Mouse (Mus musculus) midbrain, embryonic 12.5 days (tissue): Measurements from ENCODE around the gene Sertad1. TPM values are rescaled to one million over a fixed set of nuclear protein-coding genes. Genes with fewer than 3 reads are reported as not detected.
A peak's percentile ranks its signal among the peaks of the same experiment; 100 is the strongest.

ENCODE experiments used
- ATAC-seq: fragments of 200-750 bp; cut with Nextera tagmentation; 2 replicates; pipeline ENCODE4 v1.8.0; 2017; ENCODE audit warnings: low read depth, moderate TSS enrichment, moderate library complexity; ENCODE audit not compliant: low FRiP score
- H3K27ac ChIP-seq: fragments of 300-500 bp; sonication (generic); replicated peaks from 2 replicates; pipeline ENCODE4 v1.5.1; 2016; ENCODE audit warnings: mild to moderate bottlenecking
- H3K27me3 ChIP-seq: fragments of 300-500 bp; sonication (generic); 2 replicates; pipeline ENCODE4 v1.6.1; 2016; ENCODE audit warnings: mild to moderate bottlenecking
- H3K36me3 ChIP-seq: fragments of 300-500 bp; sonication (generic); 2 replicates; pipeline ENCODE4 v1.6.1; 2016
- H3K4me1 ChIP-seq: fragments of 300-500 bp; sonication (generic); 2 replicates; pipeline ENCODE4 v1.6.1; 2016
- H3K4me2 ChIP-seq: fragments of 300-500 bp; sonication (generic); replicated peaks from 2 replicates; pipeline ENCODE4 v1.6.1; 2016; ENCODE audit warnings: mild to moderate bottlenecking, moderate library complexity
- H3K4me3 ChIP-seq: fragments of 300-500 bp; sonication (generic); 2 replicates; pipeline ENCODE4 v1.5.1; 2016; ENCODE audit warnings: mild to moderate bottlenecking
- H3K9ac ChIP-seq: fragments of 300-500 bp; sonication (generic); replicated peaks from 2 replicates; pipeline ENCODE4 v1.6.1; 2016; ENCODE audit warnings: mild to moderate bottlenecking, moderate library complexity
- H3K9me3 ChIP-seq: fragments of 300-500 bp; sonication (generic); 2 replicates; pipeline ENCODE4 v1.6.1; 2016; ENCODE audit warnings: mild to moderate bottlenecking
- WGBS: fragments of 180-500 bp; shearing (Covaris S2); methylation state at CpG from one replicate; pipeline ENCODE4 v1.1.7; 2016; 5-methylcytosine and 5-hydroxymethylcytosine counted together
- polyA plus RNA-seq: library from polyadenylated mRNA; unstranded; fragments of >200 nt; fragmentation: Nextera tagmentation; extraction: Ambion mirVana; gene quantifications from 2 replicates; pipeline ENCODE4 v1.2.1, GENCODE M21; 2016

Sertad1 gene
- polyA plus RNA-seq, 1 experiment from 2014 or later: 14.4 TPM

DNA sequence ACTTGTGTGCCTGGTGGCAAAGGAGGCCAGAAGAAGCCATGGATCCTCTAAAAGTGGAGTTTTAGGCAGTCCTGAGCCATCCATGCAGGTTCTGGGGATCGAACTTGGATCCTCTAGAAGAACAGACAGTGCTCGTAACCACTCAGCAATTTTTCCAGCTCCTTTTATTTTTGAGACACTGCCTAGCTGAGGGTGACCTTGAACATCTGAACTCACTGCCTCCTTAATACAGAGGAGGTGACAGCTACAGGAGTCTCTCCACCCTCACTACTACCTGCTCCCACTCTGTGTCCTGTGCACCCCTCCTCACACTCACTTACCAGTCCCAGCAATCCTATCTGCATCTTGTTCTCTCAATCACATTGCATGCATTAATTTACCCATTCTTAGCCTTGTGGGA is 11.1 kb upstream of the Sertad1 start:
- no peak overlapping the region for H3K4me3 ChIP-seq
- H3K27ac ChIP-seq: no peak overlapping the region
- no peaks in the 10 kb centered on the region for H3K27me3 ChIP-seq
- H3K4me2 ChIP-seq: no peak overlapping the region; the same call in 1 of the 2 replicates
- peaks cover 10% of the 10 kb centered on the region; the same call in 1 of the 2 replicates for H3K4me1 ChIP-seq
- WGBS: 93% methylated on average over 2 of the region's 2 CpGs
- ATAC-seq: no peak
- no peaks in the 10 kb centered on the region for H3K9me3 ChIP-seq
- H3K36me3 ChIP-seq: peaks cover 24% of the 10 kb centered on the region
- H3K9ac ChIP-seq: no peak overlapping the region

DNA sequence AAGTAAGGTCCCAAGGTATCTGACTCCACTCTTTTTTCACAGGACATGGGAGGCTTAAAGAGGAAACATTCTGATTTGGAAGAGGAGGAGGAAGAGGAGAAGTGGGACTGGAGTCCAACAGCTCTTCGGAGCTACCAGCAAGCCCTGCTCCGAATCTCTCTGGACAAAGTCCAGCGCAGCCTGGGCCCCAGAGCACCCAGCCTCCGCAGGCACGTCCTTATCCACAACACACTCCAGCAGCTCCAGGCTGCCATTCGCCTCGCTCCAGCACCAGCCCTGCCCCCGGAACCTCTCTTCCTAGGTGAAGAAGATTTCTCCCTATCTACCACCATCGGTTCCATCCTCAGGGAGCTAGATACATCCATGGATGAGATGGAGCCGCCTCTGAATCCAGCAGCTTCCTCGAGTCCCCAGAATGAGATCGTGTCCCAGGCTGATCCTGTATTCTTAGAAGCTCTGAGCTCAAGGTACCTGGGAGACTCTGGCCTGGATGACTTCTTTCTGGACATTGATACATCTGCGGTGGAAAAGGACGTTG is 10.5 kb upstream of the Sertad1 start:
- 96% methylated on average over 14 of the region's 14 CpGs for WGBS
- Histone ChIP-seq H3K4me3 (no peak overlapping the region), H3K9ac (no peak overlapping the region), H3K27ac (no peak overlapping the region), H3K4me1 (peaks cover 10% of the 10 kb centered on the region; the same call in 1 of the 2 replicates), H3K9me3 (no peaks in the 10 kb centered on the region), H3K4me2 (no peak overlapping the region), H3K27me3 (no peaks in the 10 kb centered on the region), H3K36me3 (peaks cover 24% of the 10 kb centered on the region)
- no peak for ATAC-seq

- Histone ChIP-seq H3K36me3 (peaks cover 24% of the 10 kb centered on the region), H3K9ac (no peak overlapping the region), H3K4me2 (no peak overlapping the region), H3K27me3 (no peaks in the 10 kb centered on the region), H3K27ac (no peak overlapping the region), H3K4me3 (no peak overlapping the region), H3K9me3 (no peaks in the 10 kb centered on the region), H3K4me1 (peaks cover 13% of the 10 kb centered on the region)
- ATAC-seq: no peak
- 81% methylated on average over 7 of the region's 7 CpGs for WGBS
Measured at GRCm38 (mm10) chr7:27478561-27478960, 8.1 kb upstream of the Sertad1 start.

DNA sequence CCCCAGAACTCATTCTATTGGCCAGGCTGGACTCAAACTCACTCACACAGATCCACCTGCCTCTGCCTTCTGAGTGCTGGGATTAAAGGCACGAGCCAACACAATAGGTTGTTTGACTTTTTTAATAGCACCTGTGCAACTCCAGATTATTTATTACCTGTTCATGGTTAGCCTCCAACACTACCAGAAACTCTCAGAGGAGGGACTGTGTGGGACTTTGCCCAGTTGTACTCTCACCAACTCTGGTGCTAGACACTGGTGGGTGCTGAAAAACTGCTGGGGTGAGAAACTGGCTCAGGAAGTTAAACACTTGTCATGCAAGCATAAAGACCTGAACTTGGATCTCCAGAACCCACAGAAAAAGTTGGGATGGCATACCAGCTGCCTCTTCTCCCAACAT is 7.0 kb upstream of the Sertad1 start:
- Histone ChIP-seq H3K27me3 (no peaks in the 10 kb centered on the region), H3K9me3 (no peaks in the 10 kb centered on the region), H3K4me2 (no peak overlapping the region), H3K27ac (no peak overlapping the region), H3K9ac (no peak overlapping the region), H3K36me3 (peaks cover 24% of the 10 kb centered on the region), H3K4me1 (peaks cover 13% of the 10 kb centered on the region), H3K4me3 (no peak overlapping the region)
- ATAC-seq: no peak
- 74% methylated on average over 1 of the region's 1 CpGs for WGBS

GRCm38 (mm10) chr7:27480506-27480905 is 6.2 kb upstream of the Sertad1 start:
- H3K9ac ChIP-seq: no peak overlapping the region
- H3K27me3 ChIP-seq: peaks cover 3% of the 10 kb centered on the region; the same call in 1 of the 2 replicates
- no peak for ATAC-seq
- peaks cover 24% of the 10 kb centered on the region for H3K36me3 ChIP-seq
- no peaks in the 10 kb centered on the region for H3K9me3 ChIP-seq
- H3K4me3 ChIP-seq: no peak overlapping the region
- no peak overlapping the region for H3K27ac ChIP-seq
- H3K4me1 ChIP-seq: peaks cover 9% of the 10 kb centered on the region
- no peak overlapping the region for H3K4me2 ChIP-seq
- 70% methylated on average over 3 of the region's 3 CpGs for WGBS

DNA sequence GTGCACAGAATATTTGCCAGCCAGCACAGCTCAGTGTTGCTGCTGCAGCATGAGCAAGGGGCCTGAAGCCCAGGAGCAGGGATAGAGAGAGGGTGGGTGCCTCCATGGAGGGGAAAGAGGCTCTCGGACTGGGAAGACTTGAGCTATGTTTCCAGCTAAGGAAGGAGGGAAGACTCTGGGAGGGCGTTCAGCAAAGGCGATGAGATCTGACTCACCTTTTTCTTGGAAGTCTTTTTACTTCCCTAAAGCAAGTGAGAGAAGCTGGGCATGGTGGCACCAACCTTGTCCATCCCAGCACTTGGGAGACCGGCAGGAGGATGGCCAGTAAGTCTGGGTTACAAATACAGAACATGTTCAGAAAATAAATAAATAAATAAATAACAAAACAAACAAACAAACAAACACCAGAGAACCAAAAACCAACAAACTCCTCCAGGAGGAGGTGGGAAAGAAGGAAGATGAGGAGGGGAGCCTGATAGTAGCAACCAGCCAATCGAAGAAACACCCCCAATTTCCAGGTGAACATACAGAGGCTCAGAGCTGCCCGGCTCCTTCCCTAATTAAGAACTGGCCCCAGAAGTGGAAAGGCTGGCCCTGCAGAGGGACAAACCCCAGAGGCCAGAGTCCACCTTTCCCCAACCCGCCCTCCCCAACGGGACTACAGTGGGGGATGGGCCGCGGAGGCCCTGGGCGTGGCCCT is 5.6 kb upstream of the Sertad1 start:
- ATAC-seq: no peak; the same call in 1 of the 2 replicates
- Histone ChIP-seq H3K4me3 (peak overlapping the region; percentile 33), H3K9me3 (no peaks in the 10 kb centered on the region), H3K27me3 (peaks cover 4% of the 10 kb centered on the region; the same call in 1 of the 2 replicates), H3K9ac (peak overlapping the region; percentile 46), H3K27ac (peak overlapping the region; percentile 27; the same call in 1 of the 2 replicates), H3K36me3 (peaks cover 21% of the 10 kb centered on the region), H3K4me1 (peaks cover 9% of the 10 kb centered on the region), H3K4me2 (peak overlapping the region; percentile 58)
- WGBS: 13% methylated on average over 11 of the region's 11 CpGs

DNA sequence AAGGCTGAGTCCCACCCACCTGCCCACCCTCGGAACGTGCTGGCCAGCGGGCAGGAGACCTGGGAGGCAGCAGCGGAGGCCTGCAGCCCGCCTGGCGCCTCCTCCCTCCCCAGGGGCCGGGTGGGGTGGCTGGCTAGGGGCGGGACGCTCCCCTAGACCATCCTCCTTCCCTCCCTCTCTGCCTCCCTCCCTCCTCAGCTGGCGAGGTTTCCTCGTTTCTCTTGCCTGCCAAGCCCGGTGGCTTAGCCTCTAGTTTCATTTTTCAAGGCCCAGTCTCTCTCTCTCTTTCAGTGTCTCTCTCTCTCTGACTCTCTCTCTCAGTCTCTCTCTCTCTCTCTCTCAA is 5.1 kb upstream of the Sertad1 start:
- H3K4me2 ChIP-seq: peak overlapping the region; percentile 58
- peak overlapping the region; percentile 33 for H3K4me3 ChIP-seq
- WGBS: 0% methylated on average over 5 of the region's 12 CpGs
- ATAC-seq: peak; percentile 77; the same call in 1 of the 2 replicates
- peak overlapping the region; percentile 27; the same call in 1 of the 2 replicates for H3K27ac ChIP-seq
- H3K36me3 ChIP-seq: peaks cover 16% of the 10 kb centered on the region
- peak overlapping the region; percentile 46 for H3K9ac ChIP-seq
- H3K4me1 ChIP-seq: peaks cover 9% of the 10 kb centered on the region
- peaks cover 4% of the 10 kb centered on the region; the same call in 1 of the 2 replicates for H3K27me3 ChIP-seq
- H3K9me3 ChIP-seq: no peaks in the 10 kb centered on the region

GRCm38 (mm10) chr7:27483860-27484259 is 2.9 kb upstream of the Sertad1 start:
- peaks cover 19% of the 10 kb centered on the region for H3K4me1 ChIP-seq
- no peak overlapping the region for H3K27ac ChIP-seq
- no peak overlapping the region for H3K4me2 ChIP-seq
- peaks cover 8% of the 10 kb centered on the region for H3K27me3 ChIP-seq
- no peak for ATAC-seq
- no peaks in the 10 kb centered on the region for H3K36me3 ChIP-seq
- no peak overlapping the region for H3K4me3 ChIP-seq
- H3K9ac ChIP-seq: no peak overlapping the region
- H3K9me3 ChIP-seq: no peaks in the 10 kb centered on the region
- WGBS: 90% methylated on average over 4 of the region's 4 CpGs

- WGBS: 4% methylated on average over 13 of the region's 13 CpGs
- peaks cover 27% of the 10 kb centered on the region for H3K4me1 ChIP-seq
- H3K4me2 ChIP-seq: peak overlapping the region; percentile 62
- peak overlapping the region; percentile 89; the same call in 1 of the 2 replicates for H3K27ac ChIP-seq
- H3K9me3 ChIP-seq: no peaks in the 10 kb centered on the region
- peak overlapping the region; percentile 76 for H3K4me3 ChIP-seq
- ATAC-seq: peak; percentile 7
- H3K27me3 ChIP-seq: peaks cover 18% of the 10 kb centered on the region
- H3K36me3 ChIP-seq: no peaks in the 10 kb centered on the region
- peak overlapping the region; percentile 34; the same call in 1 of the 2 replicates for H3K9ac ChIP-seq
Measured at GRCm38 (mm10) chr7:27486102-27486769, 474 bp upstream of the Sertad1 start.

- H3K27me3 ChIP-seq: peaks cover 18% of the 10 kb centered on the region
- H3K4me1 ChIP-seq: peaks cover 19% of the 10 kb centered on the region
- H3K27ac ChIP-seq: peak overlapping the region; percentile 89
- WGBS: 4% methylated on average over 13 of the region's 13 CpGs
- no peaks in the 10 kb centered on the region for H3K9me3 ChIP-seq
- no peaks in the 10 kb centered on the region for H3K36me3 ChIP-seq
- H3K4me3 ChIP-seq: peak overlapping the region; percentile 76
- H3K4me2 ChIP-seq: peak overlapping the region; percentile 62
- ATAC-seq: no peak
- H3K9ac ChIP-seq: peak overlapping the region; percentile 77
Measured at GRCm38 (mm10) chr7:27487740-27488268, 1.1 kb downstream of the Sertad1 start.

DNA sequence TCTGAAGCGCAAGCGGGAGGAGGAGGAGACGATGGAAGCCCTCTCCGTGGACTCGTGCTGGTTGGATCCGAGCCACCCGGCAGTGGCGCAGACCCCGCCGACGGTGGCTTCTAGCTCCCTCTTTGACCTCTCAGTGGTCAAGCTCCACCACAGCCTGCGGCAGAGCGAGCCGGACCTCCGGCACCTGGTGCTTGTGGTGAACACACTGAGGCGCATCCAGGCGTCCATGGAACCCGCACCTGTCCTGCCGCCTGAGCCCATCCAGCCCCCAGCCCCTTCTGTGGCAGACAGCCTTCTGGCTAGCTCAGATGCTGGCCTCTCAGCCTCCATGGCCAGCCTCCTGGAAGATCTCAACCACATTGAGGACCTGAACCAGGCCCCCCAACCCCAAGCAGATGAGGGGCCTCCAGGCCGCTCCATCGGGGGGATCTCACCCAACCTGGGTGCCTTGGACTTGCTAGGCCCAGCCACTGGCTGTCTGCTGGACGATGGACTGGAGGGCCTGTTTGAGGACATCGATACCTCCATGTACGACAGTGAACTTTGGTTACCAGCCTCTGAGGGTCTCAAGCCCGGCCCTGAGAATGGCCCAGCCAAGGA is 2.7 kb downstream of the Sertad1 start:
- Histone ChIP-seq H3K9me3 (no peaks in the 10 kb centered on the region), H3K9ac (no peak overlapping the region), H3K4me1 (peaks cover 19% of the 10 kb centered on the region), H3K4me3 (no peak overlapping the region), H3K4me2 (no peak overlapping the region), H3K27me3 (peaks cover 18% of the 10 kb centered on the region), H3K36me3 (no peaks in the 10 kb centered on the region), H3K27ac (no peak overlapping the region)
- 92% methylated on average over 24 of the region's 25 CpGs for WGBS
- ATAC-seq: no peak

DNA sequence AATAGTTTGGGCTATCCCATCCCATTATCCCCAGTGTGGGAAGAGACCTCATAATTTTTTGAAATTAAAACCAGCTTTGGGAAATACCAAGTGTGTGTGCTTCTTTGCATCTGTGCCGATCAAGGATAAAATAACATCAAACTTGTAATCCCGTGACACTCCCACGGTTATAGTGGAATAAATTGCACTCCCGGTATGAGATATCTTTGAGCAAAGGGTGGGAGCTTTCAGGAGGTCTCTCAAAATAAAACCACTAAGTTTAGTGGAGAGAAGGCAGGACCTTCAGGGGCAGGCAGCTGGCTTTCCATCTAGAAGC is 3.5 kb downstream of the Sertad1 start:
- no peaks in the 10 kb centered on the region for H3K36me3 ChIP-seq
- H3K4me1 ChIP-seq: peaks cover 19% of the 10 kb centered on the region
- H3K27me3 ChIP-seq: peaks cover 18% of the 10 kb centered on the region
- ATAC-seq: no peak
- H3K9me3 ChIP-seq: no peaks in the 10 kb centered on the region
- peak overlapping the region; percentile 46 for H3K27ac ChIP-seq
- 44% methylated on average over 4 of the region's 4 CpGs for WGBS
- H3K4me2 ChIP-seq: peak overlapping the region; percentile 58
- peak overlapping the region; percentile 61 for H3K9ac ChIP-seq
- H3K4me3 ChIP-seq: peak overlapping the region; percentile 39
